Mouse (Mus musculus) hindbrain, embryonic 13.5 days (tissue): Measurements from ENCODE around the gene Card19. TPM values are rescaled to one million over a fixed set of nuclear protein-coding genes. Genes with fewer than 3 reads are reported as not detected.

Experiments
- ATAC-seq: fragments of 200-750 bp; cut with Nextera tagmentation; 2 replicates; pipeline ENCODE4 v1.8.0; 2017; ENCODE audit warnings: moderate TSS enrichment; ENCODE audit not compliant: low FRiP score
- H3K27ac ChIP-seq: fragments of 300-500 bp; sonication (generic); 2 replicates; pipeline ENCODE4 v1.5.1; 2015; ENCODE audit warnings: inconsistent platforms, mild to moderate bottlenecking, moderate library complexity
- H3K27me3 ChIP-seq: fragments of 300-500 bp; sonication (generic); 2 replicates; pipeline ENCODE4 v1.6.1; 2015; ENCODE audit warnings: mild to moderate bottlenecking, inconsistent platforms
- H3K36me3 ChIP-seq: fragments of 300-500 bp; sonication (generic); 2 replicates; pipeline ENCODE4 v1.6.1; 2015; ENCODE audit warnings: mild to moderate bottlenecking, inconsistent platforms
- H3K4me1 ChIP-seq: fragments of 300-500 bp; sonication (generic); replicated peaks from 2 replicates; pipeline ENCODE4 v1.6.1; 2015; ENCODE audit warnings: inconsistent platforms
- H3K4me2 ChIP-seq: fragments of 300-500 bp; sonication (generic); 2 replicates; pipeline ENCODE4 v1.6.1; 2015; ENCODE audit warnings: inconsistent platforms, mild to moderate bottlenecking, moderate library complexity
- H3K4me3 ChIP-seq: fragments of 300-500 bp; sonication (generic); 2 replicates; pipeline ENCODE4 v1.5.1; 2015; ENCODE audit warnings: mild to moderate bottlenecking, inconsistent platforms
- H3K9ac ChIP-seq: fragments of 300-500 bp; sonication (generic); 2 replicates; pipeline ENCODE4 v1.6.1; 2015; ENCODE audit warnings: mild to moderate bottlenecking, inconsistent platforms
- H3K9me3 ChIP-seq: fragments of 300-500 bp; sonication (generic); 2 replicates; pipeline ENCODE4 v1.6.1; 2016; ENCODE audit warnings: inconsistent platforms
- WGBS: fragments of 180-500 bp; shearing (Covaris S2); methylation state at CpG from one replicate; pipeline ENCODE4 v1.1.7; 2015; 5-methylcytosine and 5-hydroxymethylcytosine counted together
- polyA plus RNA-seq: library from polyadenylated mRNA; unstranded; fragments of >200 nt; fragmentation: Nextera tagmentation; extraction: Ambion mirVana; gene quantifications from 2 replicates; pipeline ENCODE4 v1.2.1, GENCODE M21; 2015

Card19 gene
- polyA plus RNA-seq, 1 experiment from 2014 or later, result 27.2 TPM

- Histone ChIP-seq H3K4me1 (0 out of 2 replicates have a peak, but pooled peaks cover 5% of the 10 kb centered on the region), H3K36me3 (no peaks in the 10 kb centered on the region), H3K4me3 (no peak overlapping the region), H3K9ac (no peak overlapping the region), H3K9me3 (no peaks in the 10 kb centered on the region), H3K27me3 (peaks cover 15% of the 10 kb centered on the region; the same call in 1 of the 2 replicates), H3K27ac (no peak overlapping the region), H3K4me2 (no peak overlapping the region)
- no peak for ATAC-seq
- 92% methylated on average over 7 of the region's 7 CpGs for WGBS
Measured at GRCm38 (mm10) chr13:49202556-49202955, 13.3 kb downstream of the Card19 start.

- H3K4me2 ChIP-seq, result no peak overlapping the region
- no peaks in the 10 kb centered on the region for H3K9me3 ChIP-seq
- no peak for ATAC-seq
- H3K4me3 ChIP-seq, result no peak overlapping the region
- 88% methylated on average over 13 of the region's 13 CpGs for WGBS
- H3K9ac ChIP-seq, result no peak overlapping the region
- H3K27me3 ChIP-seq, result peaks cover 15% of the 10 kb centered on the region; the same call in 1 of the 2 replicates
- H3K4me1 ChIP-seq, result 0 out of 2 replicates have a peak, but pooled peaks cover 5% of the 10 kb centered on the region
- H3K27ac ChIP-seq, result no peak overlapping the region
- no peaks in the 10 kb centered on the region for H3K36me3 ChIP-seq
Measured at GRCm38 (mm10) chr13:49200688-49201087, 15.1 kb downstream of the Card19 start.

GRCm38 (mm10) chr13:49199891-49200290 is 15.9 kb downstream of the Card19 start:
- H3K4me3 ChIP-seq, result no peak overlapping the region
- 94% methylated on average over 7 of the region's 7 CpGs for WGBS

GRCm38 (mm10) chr13:49198734-49199133 is 17.1 kb downstream of the Card19 start:
- H3K9me3 ChIP-seq, result no peaks in the 10 kb centered on the region
- WGBS, result 91% methylated on average over 9 of the region's 9 CpGs
- no peak for ATAC-seq
- H3K36me3 ChIP-seq, result no peaks in the 10 kb centered on the region
- H3K9ac ChIP-seq, result no peak overlapping the region
- H3K27ac ChIP-seq, result no peak overlapping the region
- H3K27me3 ChIP-seq, result peaks cover 5% of the 10 kb centered on the region; the same call in 1 of the 2 replicates
- H3K4me1 ChIP-seq, result no peaks in the 10 kb centered on the region
- no peak overlapping the region for H3K4me3 ChIP-seq
- no peak overlapping the region for H3K4me2 ChIP-seq

More at GRCm38 (mm10) chr13:49199891-49200290, 15.9 kb downstream of the Card19 start:
- peaks cover 13% of the 10 kb centered on the region; the same call in 1 of the 2 replicates for H3K27me3 ChIP-seq
- no peaks in the 10 kb centered on the region for H3K36me3 ChIP-seq
- H3K4me2 ChIP-seq, result no peak overlapping the region
- H3K9me3 ChIP-seq, result no peaks in the 10 kb centered on the region
- no peak overlapping the region for H3K27ac ChIP-seq
- H3K4me1 ChIP-seq, result no peaks in the 10 kb centered on the region
- no peak overlapping the region for H3K9ac ChIP-seq
- ATAC-seq, result no peak

GRCm38 (mm10) chr13:49196766-49197165 is 19.1 kb downstream of the Card19 start:
- WGBS, result 80% methylated on average over 6 of the region's 6 CpGs

GRCm38 (mm10) chr13:49196211-49196610 is 19.6 kb downstream of the Card19 start:
- Histone ChIP-seq H3K4me1 (peaks cover 18% of the 10 kb centered on the region), H3K27ac (no peak overlapping the region), H3K4me2 (no peak overlapping the region), H3K27me3 (no peaks in the 10 kb centered on the region; the same call in 1 of the 2 replicates), H3K9ac (no peak overlapping the region), H3K36me3 (no peaks in the 10 kb centered on the region), H3K9me3 (no peaks in the 10 kb centered on the region), H3K4me3 (no peak overlapping the region)
- 86% methylated on average over 5 of the region's 5 CpGs for WGBS
- ATAC-seq, result no peak

More at GRCm38 (mm10) chr13:49196766-49197165, 19.1 kb downstream of the Card19 start:
- H3K4me1 ChIP-seq, result peaks cover 12% of the 10 kb centered on the region
- no peak overlapping the region for H3K4me2 ChIP-seq
- no peak overlapping the region for H3K27ac ChIP-seq
- no peak overlapping the region for H3K4me3 ChIP-seq
- H3K9ac ChIP-seq, result no peak overlapping the region
- H3K9me3 ChIP-seq, result no peaks in the 10 kb centered on the region
- no peaks in the 10 kb centered on the region for H3K36me3 ChIP-seq
- no peak for ATAC-seq
- H3K27me3 ChIP-seq, result no peaks in the 10 kb centered on the region; the same call in 1 of the 2 replicates

- Histone ChIP-seq H3K9me3 (no peaks in the 10 kb centered on the region), H3K9ac (no peak overlapping the region), H3K27ac (no peak overlapping the region), H3K36me3 (no peaks in the 10 kb centered on the region), H3K4me3 (no peak overlapping the region), H3K4me2 (no peak overlapping the region), H3K27me3 (no peaks in the 10 kb centered on the region; the same call in 1 of the 2 replicates), H3K4me1 (peaks cover 23% of the 10 kb centered on the region)
- 91% methylated on average over 7 of the region's 7 CpGs for WGBS
- no peak for ATAC-seq
Measured at GRCm38 (mm10) chr13:49195651-49196050, 20.2 kb downstream of the Card19 start.

- peaks cover 24% of the 10 kb centered on the region for H3K4me1 ChIP-seq
- no peaks in the 10 kb centered on the region for H3K36me3 ChIP-seq
- no peak overlapping the region for H3K4me2 ChIP-seq
- ATAC-seq, result no peak
- no peak overlapping the region for H3K4me3 ChIP-seq
- H3K27ac ChIP-seq, result no peak overlapping the region
- WGBS, result 98% methylated on average over 13 of the region's 13 CpGs
- H3K9ac ChIP-seq, result no peak overlapping the region
- H3K27me3 ChIP-seq, result peaks cover 8% of the 10 kb centered on the region; the same call in 1 of the 2 replicates
- H3K9me3 ChIP-seq, result no peaks in the 10 kb centered on the region
Measured at GRCm38 (mm10) chr13:49194811-49195210, 21.0 kb downstream of the Card19 start.

GRCm38 (mm10) chr13:49193650-49194049 is 22.2 kb downstream of the Card19 start:
- WGBS, result 96% methylated on average over 17 of the region's 17 CpGs
- H3K36me3 ChIP-seq, result no peaks in the 10 kb centered on the region
- no peaks in the 10 kb centered on the region for H3K9me3 ChIP-seq
- H3K27me3 ChIP-seq, result peaks cover 14% of the 10 kb centered on the region; the same call in 1 of the 2 replicates
- no peak overlapping the region for H3K27ac ChIP-seq
- H3K9ac ChIP-seq, result no peak overlapping the region
- H3K4me1 ChIP-seq, result peaks cover 28% of the 10 kb centered on the region
- no peak overlapping the region for H3K4me2 ChIP-seq
- H3K4me3 ChIP-seq, result no peak overlapping the region
- no peak for ATAC-seq

- peaks cover 41% of the 10 kb centered on the region for H3K4me1 ChIP-seq
- no peak for ATAC-seq
- H3K4me2 ChIP-seq, result no peak overlapping the region
Measured at GRCm38 (mm10) chr13:49192156-49192855, 23.5 kb downstream of the Card19 start.

GRCm38 (mm10) chr13:49191673-49192035 is 24.2 kb downstream of the Card19 start:
- peaks cover 20% of the 10 kb centered on the region for H3K27me3 ChIP-seq
- ATAC-seq, result no peak
- H3K4me1 ChIP-seq, result peaks cover 46% of the 10 kb centered on the region
- no peak overlapping the region for H3K4me2 ChIP-seq
- 41% methylated on average over 5 of the region's 5 CpGs for WGBS
- H3K9ac ChIP-seq, result no peak overlapping the region
- H3K36me3 ChIP-seq, result no peaks in the 10 kb centered on the region
- no peaks in the 10 kb centered on the region for H3K9me3 ChIP-seq
- no peak overlapping the region for H3K27ac ChIP-seq
- no peak overlapping the region for H3K4me3 ChIP-seq

More at GRCm38 (mm10) chr13:49192156-49192855, 23.5 kb downstream of the Card19 start:
- H3K27me3 ChIP-seq, result peaks cover 20% of the 10 kb centered on the region; the same call in 1 of the 2 replicates
- no peak overlapping the region for H3K4me3 ChIP-seq
- no peak overlapping the region for H3K9ac ChIP-seq
- H3K36me3 ChIP-seq, result no peaks in the 10 kb centered on the region
- 70% methylated on average over 16 of the region's 16 CpGs for WGBS
- H3K9me3 ChIP-seq, result no peaks in the 10 kb centered on the region
- H3K27ac ChIP-seq, result no peak overlapping the region

GRCm38 (mm10) chr13:49190876-49191672 is 24.8 kb downstream of the Card19 start:
- WGBS, result 58% methylated on average over 7 of the region's 7 CpGs

More at GRCm38 (mm10) chr13:49190876-49191672, 24.8 kb downstream of the Card19 start:
- ATAC-seq, result no peak
- Histone ChIP-seq H3K27me3 (peaks cover 26% of the 10 kb centered on the region), H3K27ac (no peak overlapping the region), H3K9ac (no peak overlapping the region), H3K4me3 (no peak overlapping the region), H3K9me3 (no peaks in the 10 kb centered on the region), H3K4me2 (no peak overlapping the region), H3K4me1 (peaks cover 48% of the 10 kb centered on the region), H3K36me3 (no peaks in the 10 kb centered on the region)
